Mouse (Mus musculus) retina, postnatal 1 day (tissue): ENCODE measurements around the gene Fam131c.

Source experiments
- DNase-seq: peaks from one replicate; pipeline ENCODE4 v3.0.0-alpha.2; 2012

Gene Fam131c

GRCm38 (mm10) chr4:141367997-141368791 is at the start of gene Fam131c:
Fam131c (plus strand) TSS chr4:141368220.
- DNase-seq = peak; percentile 72

GRCm38 (mm10) chr4:141322526-141322925 is 45.5 kb upstream of the Fam131c start:
- DNase-seq = no peak

- DNase-seq = no peak
These were observed 43.2 kb upstream of the Fam131c start for GRCm38 (mm10) chr4:141324771-141325191.

- DNase-seq = no peak
These were observed 42.4 kb upstream of the Fam131c start for GRCm38 (mm10) chr4:141325636-141326035.

GRCm38 (mm10) chr4:141327075-141327474 is 40.9 kb upstream of the Fam131c start:
- no peak for DNase-seq

- no peak for DNase-seq
These were observed 39.3 kb upstream of the Fam131c start for GRCm38 (mm10) chr4:141328742-141329141.

GRCm38 (mm10) chr4:141329968-141330367 is 38.1 kb upstream of the Fam131c start:
- no peak for DNase-seq

GRCm38 (mm10) chr4:141331446-141331845 is 36.6 kb upstream of the Fam131c start:
- DNase-seq = no peak

GRCm38 (mm10) chr4:141332258-141332657 is 35.8 kb upstream of the Fam131c start:
- no peak for DNase-seq

GRCm38 (mm10) chr4:141334695-141335094 is 33.3 kb upstream of the Fam131c start:
- no peak for DNase-seq

- DNase-seq = peak; percentile 94
These were observed 32.7 kb upstream of the Fam131c start for GRCm38 (mm10) chr4:141335263-141335796.

- peak; percentile 70 for DNase-seq
These were observed 31.8 kb upstream of the Fam131c start for GRCm38 (mm10) chr4:141336196-141336595.

- peak; percentile 58 for DNase-seq
These were observed 30.0 kb upstream of the Fam131c start for GRCm38 (mm10) chr4:141337986-141338385.

GRCm38 (mm10) chr4:141338853-141339252 is 29.2 kb upstream of the Fam131c start:
- DNase-seq = peak; percentile 76

- DNase-seq = no peak
These were observed 26.5 kb upstream of the Fam131c start for GRCm38 (mm10) chr4:141341477-141341876.

- no peak for DNase-seq
These were observed 24.5 kb upstream of the Fam131c start for GRCm38 (mm10) chr4:141343515-141343914.

- no peak for DNase-seq
These were observed 22.8 kb upstream of the Fam131c start for GRCm38 (mm10) chr4:141345219-141345618.

GRCm38 (mm10) chr4:141347365-141347797 is 20.6 kb upstream of the Fam131c start:
- no peak for DNase-seq

- DNase-seq = no peak
These were observed 19.4 kb upstream of the Fam131c start for GRCm38 (mm10) chr4:141348616-141349015.

GRCm38 (mm10) chr4:141350015-141350414 is 18.0 kb upstream of the Fam131c start:
- DNase-seq = no peak

- no peak for DNase-seq
These were observed 16.0 kb upstream of the Fam131c start for GRCm38 (mm10) chr4:141351972-141352371.

GRCm38 (mm10) chr4:141352986-141353385 is 15.0 kb upstream of the Fam131c start:
- DNase-seq = no peak

- DNase-seq = no peak
These were observed 14.2 kb upstream of the Fam131c start for GRCm38 (mm10) chr4:141353868-141354267.

- DNase-seq = no peak
These were observed 10.2 kb upstream of the Fam131c start for GRCm38 (mm10) chr4:141357811-141358210.
